9 mouse cellular contexts compared by ENCODE assay signal in the genomic region with DNA sequence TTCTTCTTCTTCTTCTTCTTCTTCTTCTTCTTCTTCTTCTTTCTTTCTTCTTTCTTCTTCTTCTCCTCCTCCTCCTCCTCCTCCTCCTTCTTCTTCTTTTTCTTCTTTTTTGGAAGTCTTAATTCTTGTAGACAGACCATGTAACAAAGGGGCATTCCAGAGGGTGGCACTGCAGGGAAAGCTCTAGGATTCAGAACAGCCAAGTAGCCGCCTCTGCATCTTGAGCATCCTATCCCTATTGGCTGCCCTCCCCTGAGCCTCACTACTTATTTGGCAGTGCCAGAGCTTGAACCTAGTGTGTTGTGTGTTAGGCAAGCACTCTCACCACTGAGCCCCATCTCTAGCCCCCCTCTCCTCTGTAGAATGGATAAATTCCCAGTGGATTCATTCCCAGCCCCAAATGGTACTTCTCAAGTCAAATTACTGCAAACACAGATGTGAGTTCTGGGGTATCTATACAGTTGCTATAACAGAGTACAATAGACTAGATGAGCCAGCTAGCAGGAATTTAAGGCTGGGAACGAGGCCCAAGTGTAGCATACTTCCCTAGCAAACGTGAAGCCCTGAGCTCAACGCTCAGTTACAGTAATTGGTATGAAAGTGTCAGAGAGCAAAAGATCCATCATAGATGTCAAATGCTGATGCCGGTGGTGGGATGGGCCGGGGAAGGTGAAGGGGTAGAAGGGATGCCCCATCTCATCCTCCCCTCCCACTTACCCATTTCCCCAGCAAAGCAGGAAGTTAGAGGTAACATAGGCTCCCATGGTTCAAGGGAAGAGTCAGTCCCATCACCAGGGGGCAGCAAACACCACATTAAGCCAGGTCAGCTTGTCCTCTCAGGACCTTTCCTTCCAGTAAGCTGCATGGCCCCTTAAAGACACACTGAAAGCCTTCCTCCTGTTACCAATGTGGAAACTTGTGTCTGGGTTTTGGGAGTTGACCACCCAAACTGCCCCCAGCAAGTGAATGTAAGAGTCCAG. TPM values are rescaled to one million over a fixed set of nuclear protein-coding genes. Genes with fewer than 3 reads are reported as not detected.
A peak's percentile ranks its signal among the peaks of the same experiment; 100 is the strongest.
DNase-seq lines count a peak whose midpoint lies in the region; ATAC-seq lines count a peak whose summit lies in the region.
"Had no signal": no experiment of that assay in that cellular context is flagged by ENCODE, and none has a peak within 500 bp of the region (broad histone marks: within the 10 kb centered on the region; RNA-seq: fewer than 3 reads in every experiment).

No protein-coding gene starts in this region.

- peaks cover 29% of the 10 kb centered on the region for H3K4me1 ChIP-seq in midbrain, embryonic 10.5 days
- H3K4me1 ChIP-seq in midbrain, embryonic 13.5 days (replicated peaks) = peaks cover 16% of the 10 kb centered on the region
- peaks cover 11% of the 10 kb centered on the region for H3K4me1 ChIP-seq in kidney, embryonic 14.5 days (ENCODE audit: control insufficient read depth, insufficient read depth, low read length)
- peaks cover 21% of the 10 kb centered on the region for H3K4me1 ChIP-seq in liver, embryonic 13.5 days (replicated peaks)

- H3K9ac ChIP-seq in midbrain, embryonic 13.5 days (replicated peaks) = no peak overlapping the region
- H3K9ac ChIP-seq in kidney, embryonic 14.5 days (ENCODE audit: low read depth, low read length) = no peak overlapping the region
- H3K9ac ChIP-seq in liver, embryonic 13.5 days = no peak overlapping the region
- H3K9ac ChIP-seq: heart, embryonic 15.5 days had no signal

- peak overlapping the region; percentile 18; the same call in 1 of the 2 replicates for H3K4me3 ChIP-seq in midbrain, embryonic 10.5 days
- no peak overlapping the region for H3K4me3 ChIP-seq in midbrain, embryonic 13.5 days (replicated peaks)
- no peak overlapping the region for H3K4me3 ChIP-seq in kidney, embryonic 14.5 days (ENCODE audit: low read length)
- no peak overlapping the region for H3K4me3 ChIP-seq in liver, embryonic 13.5 days (replicated peaks)
- H3K4me3 ChIP-seq: heart, embryonic 15.5 days had no signal

- no peak overlapping the region for H3K27ac ChIP-seq in midbrain, embryonic 10.5 days (replicated peaks)
- H3K27ac ChIP-seq in midbrain, embryonic 13.5 days = no peak overlapping the region
- no peak overlapping the region for H3K27ac ChIP-seq in kidney, embryonic 14.5 days (ENCODE audit: low read depth, low read length)
- no peak overlapping the region for H3K27ac ChIP-seq in liver, embryonic 13.5 days
- H3K27ac ChIP-seq: heart, embryonic 15.5 days had no signal

- H3K4me2 ChIP-seq in midbrain, embryonic 13.5 days (replicated peaks) = no peak overlapping the region
- H3K4me2 ChIP-seq in kidney, embryonic 14.5 days (replicated peaks; ENCODE audit: low read depth, low read length) = no peak overlapping the region
- H3K4me2 ChIP-seq in liver, embryonic 13.5 days = no peak overlapping the region
- H3K4me2 ChIP-seq: heart, embryonic 15.5 days had no signal

- WGBS in midbrain, embryonic 10.5 days = 49% methylated on average over 6 of the region's 6 CpGs
- 42% methylated on average over 6 of the region's 6 CpGs for WGBS in midbrain, embryonic 13.5 days
- WGBS in kidney, embryonic 14.5 days = 41% methylated on average over 6 of the region's 6 CpGs
- 33% methylated on average over 6 of the region's 6 CpGs for WGBS in liver, embryonic 13.5 days (ENCODE audit: insufficient replicate concordance)

- no peaks in the 10 kb centered on the region for H3K36me3 ChIP-seq in midbrain, embryonic 10.5 days
- no peaks in the 10 kb centered on the region for H3K36me3 ChIP-seq in midbrain, embryonic 13.5 days
- H3K36me3 ChIP-seq in kidney, embryonic 14.5 days (ENCODE audit: control insufficient read depth, insufficient read depth, low read length) = no peaks in the 10 kb centered on the region
- H3K36me3 ChIP-seq in liver, embryonic 13.5 days = no peaks in the 10 kb centered on the region
- H3K36me3 ChIP-seq: heart, embryonic 15.5 days had no signal

- peak; percentile 79 for DNase-seq in midbrain, embryonic 10.5 days (ENCODE audit: low spot score)
- peak; percentile 14 for DNase-seq in brain, embryonic 18.5 days (ENCODE audit: low read depth, low spot score)
- DNase-seq in frontal cortex, adult 2 months (ENCODE audit: extremely low spot score in 1 of 2, low spot score in 1 of 2) = peak; percentile 63 to 89
- peak; percentile 66 for DNase-seq in liver, embryonic 13.5 days
- DNase-seq in retina, adult 2 months (ENCODE audit: low read depth, low spot score) = peak; percentile 75
- DNase-seq in thymus, postnatal 25 days = peak; percentile 86

- H3K9me3 ChIP-seq in midbrain, embryonic 10.5 days (replicated peaks) = no peaks in the 10 kb centered on the region
- H3K9me3 ChIP-seq in midbrain, embryonic 13.5 days = no peaks in the 10 kb centered on the region
- H3K9me3 ChIP-seq in kidney, embryonic 14.5 days (ENCODE audit: control insufficient read depth, low read length) = no peaks in the 10 kb centered on the region
- no peaks in the 10 kb centered on the region for H3K9me3 ChIP-seq in liver, embryonic 13.5 days (replicated peaks)
- H3K9me3 ChIP-seq: heart, embryonic 15.5 days had no signal

- ATAC-seq in midbrain, embryonic 13.5 days = no peak
- ATAC-seq in kidney, embryonic 14.5 days (ENCODE audit: low FRiP score, low TSS enrichment) = 0 out of 2 replicates have a peak, but pooled peaks have one; percentile 30
- ATAC-seq in liver, embryonic 13.5 days (ENCODE audit: low read depth) = no peak

- H3K27me3 ChIP-seq in midbrain, embryonic 10.5 days (ENCODE audit: low read depth, poor library complexity, severe bottlenecking) = no peaks in the 10 kb centered on the region
- no peaks in the 10 kb centered on the region for H3K27me3 ChIP-seq in midbrain, embryonic 13.5 days
- no peaks in the 10 kb centered on the region for H3K27me3 ChIP-seq in kidney, embryonic 14.5 days (ENCODE audit: control insufficient read depth, insufficient read depth, low read length)
- H3K27me3 ChIP-seq in liver, embryonic 13.5 days = no peaks in the 10 kb centered on the region
- H3K27me3 ChIP-seq: heart, embryonic 15.5 days had no signal

RNA-seq across cellular contexts. Expression of a gene that starts 3.2 kb away (rescaled TPM):
- 14.2 and 16.6 TPM in 2 replicates for polyA plus RNA-seq in midbrain, embryonic 10.5 days (2016; fragmentation: Nextera tagmentation; extraction: Ambion mirVana)
- polyA plus RNA-seq in midbrain, embryonic 13.5 days (2015; fragmentation: Nextera tagmentation; extraction: Ambion mirVana) = 21.6 and 25.7 TPM in 2 replicates
- 44.4 and 45.4 TPM in 2 replicates for polyA plus RNA-seq in frontal cortex, adult 2 months (2012; rRNA removed)
- polyA plus RNA-seq in kidney, embryonic 14.5 days (2014; fragmentation: Nextera tagmentation; extraction: Ambion mirVana) = 16.1 and 18.6 TPM in 2 replicates
- 3.2 TPM in 2 replicates for polyA plus RNA-seq in liver, embryonic 13.5 days (2015; fragmentation: Nextera tagmentation; extraction: Ambion mirVana)

RNA-seq across cellular contexts. Expression of a gene that starts 8.3 kb away (rescaled TPM):
- polyA plus RNA-seq in midbrain, embryonic 10.5 days (2016; fragmentation: Nextera tagmentation; extraction: Ambion mirVana) = 0.12 TPM in 1 of 2 replicates, not detected in the other
- 0.43 and 1.3 TPM in 2 replicates for polyA plus RNA-seq in midbrain, embryonic 13.5 days (2015; fragmentation: Nextera tagmentation; extraction: Ambion mirVana)
- polyA plus RNA-seq in frontal cortex, adult 2 months (2012; rRNA removed) = 0.10 and 0.78 TPM in 2 replicates
- not detected in 2 replicates for polyA plus RNA-seq in kidney, embryonic 14.5 days (2014; fragmentation: Nextera tagmentation; extraction: Ambion mirVana)
- polyA plus RNA-seq in liver, embryonic 13.5 days (2015; fragmentation: Nextera tagmentation; extraction: Ambion mirVana) = 46.6 and 49.4 TPM in 2 replicates

Comparison
In these comparisons a context has a peak if more than half of its experiments do, and no peak if none do; other contexts are left out.
1. DNase-seq: peak in every context shown above with its lines; median percentile 86 in thymus, postnatal 25 days; 79 in midbrain, embryonic 10.5 days; 76 in frontal cortex, adult 2 months; 75 in retina, adult 2 months; 66 in liver, embryonic 13.5 days; 14 in brain, embryonic 18.5 days.
2. RNA of a gene that starts 8.3 kb away (polyA plus RNA-seq): 46.6 to 49.4 TPM in liver, embryonic 13.5 days; 0.43 to 1.3 TPM in midbrain, embryonic 13.5 days, 0.12 TPM in midbrain, embryonic 10.5 days, 0.10 to 0.78 TPM in frontal cortex, adult 2 months and not detected in kidney, embryonic 14.5 days; every median in the first group is over 10 times any median in the second.